Mouse (Mus musculus) ovary, adult 18-20 months (tissue): ENCODE data around the gene Insr.
"Not testable (repeated sequence)": the region's sequence is repeated elsewhere in the genome, so short reads cannot be mapped to it uniquely, and the experiment has no call there.

Source experiments
- DNase-seq: peaks from one replicate; pipeline ENCODE4 v3.0.0; 2022; ENCODE audit warnings: low spot score, mixed read lengths

Gene Insr

GRCm38 (mm10) chr8:3191006-3191405 is 88.4 kb downstream of the Insr start:
- DNase-seq: no peak

DNA sequence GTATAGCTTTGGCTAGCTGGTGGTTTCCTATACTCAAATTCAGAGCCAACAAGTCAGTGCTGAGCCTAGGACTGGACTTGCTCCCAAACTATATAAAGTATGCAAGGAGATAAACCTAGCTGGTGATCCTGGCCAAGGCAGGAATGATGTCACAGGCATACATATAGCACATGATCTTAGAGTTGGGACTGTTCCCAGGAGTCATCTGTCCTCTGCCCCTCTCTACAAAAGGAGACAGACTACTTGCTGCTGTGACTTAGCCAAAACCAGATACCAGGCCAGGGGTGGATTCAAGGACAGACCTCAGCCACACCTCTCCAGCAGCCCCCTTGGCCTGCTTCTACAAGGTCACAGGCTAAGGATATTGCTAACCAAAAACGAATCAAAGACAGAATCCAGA is 92.0 kb downstream of the Insr start:
- no peak for DNase-seq

DNA sequence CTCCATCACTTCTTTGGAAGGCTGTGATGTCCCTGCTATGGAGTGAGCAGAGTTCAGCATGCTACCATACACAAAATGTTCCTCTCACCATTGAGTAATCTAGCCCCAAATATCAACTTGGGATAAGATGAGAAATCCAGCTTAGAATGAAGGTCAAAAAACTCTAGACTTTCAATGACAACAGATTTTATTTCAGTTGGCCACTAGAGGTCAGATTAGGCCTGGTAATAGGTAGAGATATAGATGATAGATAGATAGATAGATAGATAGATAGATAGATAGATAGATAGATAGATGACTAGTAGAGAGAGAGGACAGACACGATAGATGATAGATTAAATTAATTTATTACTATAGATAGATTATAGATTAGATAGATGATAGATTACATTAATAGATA is 99.5 kb downstream of the Insr start:
- DNase-seq: no peak

DNA sequence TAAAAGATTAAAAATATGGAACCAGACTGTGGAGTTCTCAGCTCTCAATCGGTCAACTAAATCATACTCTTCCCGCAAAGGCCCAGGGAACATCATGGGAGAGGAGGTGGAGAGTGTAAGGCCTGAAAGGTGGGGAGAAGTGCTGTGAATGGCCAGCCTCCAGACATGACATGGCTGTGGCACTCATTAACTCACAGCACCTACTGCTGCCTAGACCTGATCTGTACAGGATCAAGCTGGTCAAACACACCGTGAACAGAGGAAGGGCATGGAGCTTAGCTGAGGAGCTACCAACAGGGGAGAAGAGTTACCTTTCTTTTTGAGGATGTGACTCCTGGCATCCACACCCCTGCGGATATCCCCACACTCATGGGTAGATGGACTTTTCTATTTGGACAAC is 102.0 kb downstream of the Insr start:
- DNase-seq: no peak

GRCm38 (mm10) chr8:3172246-3172645 is 107.2 kb downstream of the Insr start:
- DNase-seq: no peak

- DNase-seq: no peak
Measured at GRCm38 (mm10) chr8:3146506-3146905, 132.9 kb downstream of the Insr start.

- not testable (repeated sequence) for DNase-seq
Measured at GRCm38 (mm10) chr8:3100416-3100815, 179.0 kb downstream of the Insr start.
